Mouse (Mus musculus): ENCODE results near the gene Vax1. TPM values are rescaled to one million over a fixed set of nuclear protein-coding genes. Genes with fewer than 3 reads are reported as not detected.

The Vax1 gene
- total RNA-seq, 2 experiments from 2014 or later = not detected

Other genes with a start within 250 kb of the Vax1 start
- gene Eno4, start 226.6 kb downstream of the Vax1 start, total RNA-seq (2021) = not detected
- 10 to 100 TPM; 27.1 to 31.3 TPM for gene Hspa12a, start 226.4 kb downstream of the Vax1 start, total RNA-seq (2021)
- gene Shtn1, start 94.0 kb downstream of the Vax1 start, total RNA-seq (2021) = 1 to 10 TPM; 1.5 to 1.8 TPM
- gene Kcnk18, start 49.2 kb upstream of the Vax1 start, total RNA-seq (2021) = not detected
- 1 to 10 TPM; 2.0 to 2.5 TPM for gene Slc18a2, start 90.8 kb upstream of the Vax1 start, total RNA-seq (2021)
- 100 to 1,000 TPM; 488 to 516 TPM for gene Rps12-ps3, start 152.2 kb upstream of the Vax1 start, total RNA-seq (2021)
- gene Pdzd8, start 175.7 kb upstream of the Vax1 start, total RNA-seq (2021) = 10 to 100 TPM; 40.0 to 40.8 TPM

All from heart, postnatal 4 days (tissue).